Mouse (Mus musculus): ENCODE measurements around the gene Midn.

DNA sequence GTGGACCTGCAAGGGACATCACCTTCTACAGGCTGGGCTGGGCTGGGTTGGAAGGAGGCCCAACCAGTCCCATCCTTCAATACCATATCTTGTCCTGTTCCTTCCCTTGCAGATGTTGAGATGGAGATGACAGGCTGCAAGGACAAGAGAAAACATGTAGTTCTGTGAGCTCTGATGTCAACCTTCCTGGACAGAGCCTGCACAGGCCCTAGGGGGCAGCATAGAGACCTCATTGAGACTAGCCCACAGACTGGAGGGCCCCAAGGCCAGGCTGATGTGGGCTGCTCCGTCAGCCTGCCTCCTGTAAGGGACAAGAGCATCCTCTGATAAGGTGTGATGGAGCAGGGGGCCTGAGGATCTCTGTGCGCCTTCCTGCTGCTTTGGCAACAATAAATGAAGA lies 26.6 kb downstream of the Midn start:
- TF ChIP-seq CTCF (IDR thresholded peaks at IDR 0.05; ENCODE audit: low read depth) = peak; percentile 67
- no peak for TF ChIP-seq EP300 (IDR thresholded peaks at IDR 0.05; ENCODE audit: low read depth)
